Mouse (Mus musculus) hindbrain, postnatal 0 days (tissue): ENCODE data around the gene Ubxn11. TPM values are rescaled to one million over a fixed set of nuclear protein-coding genes. Genes with fewer than 3 reads are reported as not detected.

Source experiments
- ATAC-seq: fragments of 200-750 bp; cut with Nextera tagmentation; 2 replicates; pipeline ENCODE4 v1.8.0; 2017; ENCODE audit warnings: mild to moderate bottlenecking, moderate TSS enrichment, moderate library complexity
- DNase-seq: peaks from one replicate; pipeline ENCODE4 v3.0.0-alpha.2; 2015; ENCODE audit warnings: low spot score
- H3K27ac ChIP-seq: fragments of 300-500 bp; sonication (generic); 2 replicates; pipeline ENCODE4 v1.5.1; 2014; ENCODE audit warnings: mild to moderate bottlenecking
- H3K27me3 ChIP-seq: fragments of 300-500 bp; sonication (generic); 2 replicates; pipeline ENCODE4 v1.6.1; 2014; ENCODE audit warnings: low read length, mixed read lengths; ENCODE audit not compliant: insufficient read depth
- H3K36me3 ChIP-seq: fragments of 300-500 bp; sonication (generic); 2 replicates; pipeline ENCODE4 v1.6.1; 2014; ENCODE audit warnings: low read length, mixed read lengths; ENCODE audit not compliant: insufficient read depth
- H3K4me1 ChIP-seq: fragments of 300-500 bp; sonication (generic); 2 replicates; pipeline ENCODE4 v1.6.1; 2014; ENCODE audit warnings: antibody characterized with exemption, low read length, mixed read lengths; ENCODE audit not compliant: insufficient read depth
- H3K4me2 ChIP-seq: fragments of 300-500 bp; sonication (generic); 2 replicates; pipeline ENCODE4 v1.6.1; 2014; ENCODE audit warnings: low read depth, mild to moderate bottlenecking, low read length, moderate library complexity, mixed read lengths
- H3K4me3 ChIP-seq: fragments of 300-500 bp; sonication (generic); 2 replicates; pipeline ENCODE4 v1.5.1; 2014; ENCODE audit warnings: low read length
- H3K9ac ChIP-seq: fragments of 300-500 bp; sonication (generic); replicated peaks from 2 replicates; pipeline ENCODE4 v1.6.1; 2014; ENCODE audit warnings: mild to moderate bottlenecking, low read length, moderate library complexity, mixed read lengths
- H3K9me3 ChIP-seq: fragments of 300-500 bp; sonication (generic); 2 replicates; pipeline ENCODE4 v1.6.1; 2016; ENCODE audit warnings: low read length, mixed read lengths
- CTCF ChIP-seq: IDR thresholded peaks from 2 replicates; pipeline ENCODE4 v1.5.1; 2016; ENCODE audit warnings: antibody characterized with exemption, control low read depth, low read depth
- WGBS: fragments of 180-500 bp; shearing (Covaris S2); extraction: QIAGEN DNeasy Blood & Tissue Kit; methylation state at CpG from one replicate; pipeline ENCODE4 v1.1.7; 2014; 5-methylcytosine and 5-hydroxymethylcytosine counted together
- polyA plus RNA-seq: library from polyadenylated mRNA; unstranded; fragments of >200 nt; fragmentation: Nextera tagmentation; extraction: Ambion mirVana; gene quantifications from 2 replicates; pipeline ENCODE4 v1.2.1, GENCODE M21; 2015
- total RNA-seq: library from RNA; depleted of rRNA; stranded (reverse); fragments of >200 nt; gene quantifications from 2 replicates; pipeline ENCODE4 v1.2.3, GENCODE M21; 2014

The Ubxn11 gene
- total and polyA plus RNA-seq, 2 experiments from 2014 or later = 8.9 to 14.0 TPM

GRCm38 (mm10) chr4:134061944-134062446 lies 40.4 kb upstream of the Ubxn11 start:
- DNase-seq (no peak), ATAC-seq (no peak)
- H3K4me3 ChIP-seq = no peak overlapping the region
- H3K36me3 ChIP-seq = no peaks in the 10 kb centered on the region
- 61% methylated on average over 8 of the region's 8 CpGs for WGBS
- no peak for TF ChIP-seq CTCF
- H3K27ac ChIP-seq = no peak overlapping the region
- H3K9ac ChIP-seq = no peak overlapping the region
- H3K27me3 ChIP-seq = no peaks in the 10 kb centered on the region
- H3K9me3 ChIP-seq = no peaks in the 10 kb centered on the region
- no peak overlapping the region for H3K4me2 ChIP-seq
- H3K4me1 ChIP-seq = no peaks in the 10 kb centered on the region

GRCm38 (mm10) chr4:134062561-134062960 lies 39.8 kb upstream of the Ubxn11 start:
- Histone ChIP-seq H3K27me3 (no peaks in the 10 kb centered on the region), H3K36me3 (no peaks in the 10 kb centered on the region), H3K4me3 (no peak overlapping the region), H3K27ac (no peak overlapping the region), H3K4me1 (no peaks in the 10 kb centered on the region), H3K4me2 (no peak overlapping the region), H3K9ac (no peak overlapping the region), H3K9me3 (no peaks in the 10 kb centered on the region)
- no peak for TF ChIP-seq CTCF
- no peak for ATAC-seq
- no peak for DNase-seq
- WGBS = 69% methylated on average over 8 of the region's 8 CpGs

DNA sequence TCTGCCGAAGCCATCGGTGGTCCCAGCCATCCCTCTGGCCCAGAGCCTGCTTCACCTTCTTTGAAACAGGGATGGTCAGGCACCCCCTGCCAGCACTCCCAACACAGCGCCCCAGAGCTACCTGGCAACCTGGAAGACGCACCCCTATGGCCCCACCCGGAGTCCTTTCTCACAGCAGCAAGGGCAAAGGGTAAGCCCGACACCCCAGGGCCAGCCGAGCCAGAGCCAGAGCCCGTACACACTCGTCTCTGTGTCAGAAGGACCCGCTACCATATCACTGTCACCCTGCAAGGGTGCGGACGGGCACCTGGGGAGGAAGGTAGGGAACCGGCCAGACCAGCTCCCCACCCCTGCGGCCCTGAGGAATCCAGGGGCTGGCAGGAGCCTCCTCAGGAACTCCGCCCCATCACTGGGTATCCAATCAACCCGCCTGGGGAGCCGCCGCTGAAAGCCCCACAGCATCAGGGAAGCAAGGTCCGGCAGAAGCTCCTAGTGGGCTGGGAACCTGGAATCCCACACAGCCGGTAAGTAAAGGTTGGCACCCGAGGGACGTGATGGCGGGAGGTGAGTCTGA lies 36.9 kb upstream of the Ubxn11 start:
- Histone ChIP-seq H3K27me3 (no peaks in the 10 kb centered on the region), H3K4me2 (no peak overlapping the region), H3K4me3 (no peak overlapping the region), H3K36me3 (no peaks in the 10 kb centered on the region), H3K9ac (no peak overlapping the region), H3K9me3 (no peaks in the 10 kb centered on the region), H3K4me1 (no peaks in the 10 kb centered on the region), H3K27ac (no peak overlapping the region)
- no peak for DNase-seq
- no peak for TF ChIP-seq CTCF
- no peak for ATAC-seq
- WGBS = 23% methylated on average over 23 of the region's 23 CpGs

- Histone ChIP-seq H3K4me2 (no peak overlapping the region), H3K4me1 (no peaks in the 10 kb centered on the region), H3K36me3 (no peaks in the 10 kb centered on the region), H3K27ac (no peak overlapping the region), H3K27me3 (no peaks in the 10 kb centered on the region), H3K9ac (no peak overlapping the region), H3K4me3 (no peak overlapping the region), H3K9me3 (no peaks in the 10 kb centered on the region)
- ATAC-seq (no peak), DNase-seq (no peak)
- 92% methylated on average over 8 of the region's 8 CpGs for WGBS
- no peak for TF ChIP-seq CTCF
Observed at GRCm38 (mm10) chr4:134067383-134067782, 35.0 kb upstream of the Ubxn11 start.

DNA sequence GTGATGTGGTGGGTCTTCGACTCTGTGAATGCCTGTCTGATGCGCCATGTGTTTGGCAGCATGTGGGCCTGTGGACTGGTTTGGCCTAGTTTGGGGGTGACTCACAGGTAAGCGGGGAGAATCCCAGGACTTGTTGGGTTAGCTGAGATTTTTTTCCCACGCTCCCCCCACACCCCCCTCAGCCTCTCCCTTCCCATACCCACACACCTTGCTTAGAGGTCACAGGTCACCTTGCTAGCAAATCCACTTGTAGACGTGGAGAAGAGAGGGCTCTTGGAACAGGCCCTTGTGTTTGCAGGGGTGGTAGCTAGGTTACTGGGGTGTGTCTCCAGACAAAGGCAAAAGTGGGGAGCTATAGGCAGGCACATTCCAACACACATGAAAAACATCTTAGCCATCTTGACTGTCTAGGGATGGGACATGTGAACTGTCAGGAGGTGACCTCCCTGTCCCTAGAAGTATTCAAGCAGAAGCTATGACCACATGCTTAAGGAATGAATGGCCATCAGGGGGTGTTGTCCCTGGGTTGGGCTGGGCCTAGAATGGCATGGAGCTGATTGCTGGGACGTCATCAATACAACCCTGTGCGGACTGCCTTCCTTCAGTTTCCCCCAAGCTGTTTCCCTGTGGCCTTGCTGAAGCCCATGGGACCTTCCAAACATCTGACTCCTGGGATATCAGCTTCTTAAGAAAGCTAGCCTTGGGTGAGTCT lies 34.4 kb upstream of the Ubxn11 start:
- Histone ChIP-seq H3K4me2 (no peak overlapping the region), H3K9ac (no peak overlapping the region), H3K27ac (no peak overlapping the region), H3K9me3 (no peaks in the 10 kb centered on the region), H3K27me3 (no peaks in the 10 kb centered on the region), H3K4me3 (no peak overlapping the region), H3K4me1 (no peaks in the 10 kb centered on the region), H3K36me3 (no peaks in the 10 kb centered on the region)
- 85% methylated on average over 7 of the region's 7 CpGs for WGBS
- ATAC-seq (no peak), DNase-seq (no peak)
- no peak for TF ChIP-seq CTCF

DNA sequence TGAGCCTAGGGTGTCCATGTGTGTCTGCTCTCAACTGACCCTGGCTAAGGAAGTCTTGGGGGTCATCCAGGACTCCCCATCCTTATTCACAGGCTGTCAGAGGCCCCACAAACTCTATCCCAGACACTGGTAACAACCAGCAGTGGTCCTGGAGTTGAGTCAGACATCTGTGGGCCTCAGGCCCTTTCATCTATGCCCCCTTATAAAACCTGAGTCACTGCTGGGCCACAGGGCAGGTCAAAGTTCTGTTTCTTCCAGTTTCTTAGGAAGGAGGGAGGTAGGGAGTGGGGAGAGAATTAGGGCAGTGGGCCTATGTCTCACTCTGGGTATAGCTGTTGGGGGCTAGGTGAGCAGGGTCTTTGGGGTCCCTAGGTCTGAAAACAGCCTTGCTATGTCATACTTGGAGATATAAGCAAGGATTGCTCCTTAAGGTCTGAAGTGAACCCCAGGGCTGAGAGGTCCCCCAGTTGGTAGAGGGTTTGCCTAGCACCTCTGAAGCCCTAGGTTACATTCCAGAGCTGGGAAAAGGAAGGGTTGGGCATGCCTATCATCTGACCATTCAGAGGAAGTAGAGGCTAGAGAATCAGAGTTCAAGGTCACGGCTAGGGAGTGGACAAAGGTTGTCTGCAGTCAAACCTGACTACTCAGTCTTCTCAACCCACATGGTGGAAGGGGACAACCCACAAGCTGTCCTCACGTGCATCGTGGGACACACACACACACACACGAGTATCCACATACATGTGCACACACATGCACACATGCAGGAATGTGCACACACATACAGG lies 33.4 kb upstream of the Ubxn11 start:
- no peaks in the 10 kb centered on the region for H3K4me1 ChIP-seq
- H3K9me3 ChIP-seq = no peaks in the 10 kb centered on the region
- TF ChIP-seq CTCF = no peak
- DNase-seq = no peak
- no peak overlapping the region for H3K4me2 ChIP-seq
- no peak overlapping the region for H3K9ac ChIP-seq
- no peaks in the 10 kb centered on the region for H3K36me3 ChIP-seq
- 87% methylated on average over 4 of the region's 4 CpGs for WGBS
- no peak overlapping the region for H3K4me3 ChIP-seq
- ATAC-seq = no peak
- no peaks in the 10 kb centered on the region for H3K27me3 ChIP-seq
- H3K27ac ChIP-seq = no peak overlapping the region
